Mouse (Mus musculus): ENCODE data around the gene St6galnac3.
"Not testable (repeated sequence)": the region's sequence is repeated elsewhere in the genome, so short reads cannot be mapped to it uniquely, and the experiment has no call there.

The St6galnac3 gene

GRCm38 (mm10) chr3:153724701-153725668, at the start of gene St6galnac3:
St6galnac3 (minus strand) TSS chr3:153725174.
- no peak for DNase-seq (ENCODE audit: extremely low read depth, low read depth, low spot score)

GRCm38 (mm10) chr3:153774568-153774967, 49.6 kb upstream of the St6galnac3 start:
- DNase-seq (ENCODE audit: extremely low read depth, low read depth, low spot score) = no peak

GRCm38 (mm10) chr3:153771479-153771878, 46.5 kb upstream of the St6galnac3 start:
- no peak for DNase-seq (ENCODE audit: extremely low read depth, low read depth, low spot score)

GRCm38 (mm10) chr3:153770573-153770972, 45.6 kb upstream of the St6galnac3 start:
- DNase-seq (ENCODE audit: extremely low read depth, low read depth, low spot score) = no peak

- DNase-seq (ENCODE audit: extremely low read depth, low read depth, low spot score) = no peak
Observed at GRCm38 (mm10) chr3:153769220-153769619, 44.2 kb upstream of the St6galnac3 start.

GRCm38 (mm10) chr3:153765171-153765570, 40.2 kb upstream of the St6galnac3 start:
- DNase-seq (ENCODE audit: extremely low read depth, low read depth, low spot score) = no peak

- no peak for DNase-seq (ENCODE audit: extremely low read depth, low read depth, low spot score)
Observed at GRCm38 (mm10) chr3:153764760-153765159, 39.8 kb upstream of the St6galnac3 start.

GRCm38 (mm10) chr3:153761171-153761570, 36.2 kb upstream of the St6galnac3 start:
- no peak for DNase-seq (ENCODE audit: extremely low read depth, low read depth, low spot score)

GRCm38 (mm10) chr3:153759269-153759668, 34.3 kb upstream of the St6galnac3 start:
- DNase-seq (ENCODE audit: extremely low read depth, low read depth, low spot score) = no peak

GRCm38 (mm10) chr3:153756500-153756996, 31.6 kb upstream of the St6galnac3 start:
- no peak for DNase-seq (ENCODE audit: extremely low read depth, low read depth, low spot score)

GRCm38 (mm10) chr3:153755785-153756326, 30.9 kb upstream of the St6galnac3 start:
- not testable (repeated sequence) for DNase-seq (ENCODE audit: extremely low read depth, low read depth, low spot score)

- DNase-seq (ENCODE audit: extremely low read depth, low read depth, low spot score) = no peak
Observed at GRCm38 (mm10) chr3:153751435-153751834, 26.5 kb upstream of the St6galnac3 start.

GRCm38 (mm10) chr3:153749359-153749758, 24.4 kb upstream of the St6galnac3 start:
- DNase-seq (ENCODE audit: extremely low read depth, low read depth, low spot score) = no peak

GRCm38 (mm10) chr3:153748293-153748692, 23.3 kb upstream of the St6galnac3 start:
- DNase-seq (ENCODE audit: extremely low read depth, low read depth, low spot score) = no peak

GRCm38 (mm10) chr3:153745099-153745498, 20.1 kb upstream of the St6galnac3 start:
- no peak for DNase-seq (ENCODE audit: extremely low read depth, low read depth, low spot score)

GRCm38 (mm10) chr3:153744447-153744846, 19.5 kb upstream of the St6galnac3 start:
- DNase-seq (ENCODE audit: extremely low read depth, low read depth, low spot score) = no peak

- no peak for DNase-seq (ENCODE audit: extremely low read depth, low read depth, low spot score)
Observed at GRCm38 (mm10) chr3:153741800-153742199, 16.8 kb upstream of the St6galnac3 start.

GRCm38 (mm10) chr3:153739351-153739750, 14.4 kb upstream of the St6galnac3 start:
- DNase-seq (ENCODE audit: extremely low read depth, low read depth, low spot score) = no peak

GRCm38 (mm10) chr3:153738421-153738820, 13.4 kb upstream of the St6galnac3 start:
- DNase-seq (ENCODE audit: extremely low read depth, low read depth, low spot score) = no peak

GRCm38 (mm10) chr3:153736756-153737280, 11.8 kb upstream of the St6galnac3 start:
- no peak for DNase-seq (ENCODE audit: extremely low read depth, low read depth, low spot score)

GRCm38 (mm10) chr3:153735796-153736549, 11.0 kb upstream of the St6galnac3 start:
- no peak for DNase-seq (ENCODE audit: extremely low read depth, low read depth, low spot score)
